Mouse (Mus musculus): Measurements from ENCODE around the gene Ubtfl1. TPM values are rescaled to one million over a fixed set of nuclear protein-coding genes. Genes with fewer than 3 reads are reported as not detected.

Ubtfl1 gene
- not detected in 2 replicates for polyA plus RNA-seq (2015; fragmentation: Nextera tagmentation; extraction: Ambion mirVana)

GRCm38 (mm10) chr9:18404118-18404517 is at the start of gene Ubtfl1:
TSS of gene Ubtfl1 (plus strand) at chr9:18404418.

GRCm38 (mm10) chr9:18402895-18403294 is 1.3 kb upstream of the Ubtfl1 start, which contains the start of gene Naalad2:
TSS of gene Naalad2 (minus strand) at chr9:18402995.

DNA sequence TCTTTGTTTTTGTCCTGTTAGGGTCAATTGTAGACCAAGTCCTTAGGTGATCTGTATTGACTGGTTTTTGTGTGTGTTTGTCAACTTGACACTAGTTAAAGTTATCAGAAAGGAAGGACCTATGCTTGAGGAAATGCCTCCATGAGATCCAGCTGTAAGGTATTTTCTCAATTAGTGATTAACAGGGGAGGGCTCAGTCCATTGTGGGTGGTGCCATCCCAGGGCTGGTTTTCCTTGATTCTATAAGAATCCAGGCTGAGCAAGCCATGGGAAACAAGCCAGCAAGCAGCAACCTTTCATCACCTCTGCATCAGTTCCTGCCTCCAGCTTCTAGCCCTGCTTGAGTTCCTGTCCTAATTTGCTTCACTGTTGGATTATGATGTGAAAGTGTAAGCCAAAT is 26.1 kb downstream of the Ubtfl1 start, which contains the start of gene Mbd3l2:
Gene Mbd3l2 (plus strand): TSS at position 301 of the 400 bp plus-strand sequence.

Small RNA genes lying within 50 kb of the gene (microRNA-seq; reads per million reads assigned to microRNA genes)
- gene Gm22854 (ENCODE audit: borderline replicate concordance, insufficient number of aligned reads): not detected

Other genes starting within 250 kb of the Ubtfl1 start
- 31.7 and 41.4 TPM in 2 replicates for gene Chordc1, start 112.3 kb upstream of the Ubtfl1 start, polyA plus RNA-seq (2015; fragmentation: Nextera tagmentation; extraction: Ambion mirVana)
- gene Naalad2, start 1.4 kb upstream of the Ubtfl1 start, polyA plus RNA-seq (2015; fragmentation: Nextera tagmentation; extraction: Ambion mirVana): 5.1 and 8.0 TPM in 2 replicates
- not detected in 2 replicates for gene Mbd3l2, start 26.2 kb downstream of the Ubtfl1 start, polyA plus RNA-seq (2015; fragmentation: Nextera tagmentation; extraction: Ambion mirVana)
- gene Zfp558, start 73.8 kb downstream of the Ubtfl1 start, polyA plus RNA-seq (2015; fragmentation: Nextera tagmentation; extraction: Ambion mirVana): 2.4 and 3.0 TPM in 2 replicates
- gene Mbd3l1, start 73.9 kb downstream of the Ubtfl1 start, polyA plus RNA-seq (2015; fragmentation: Nextera tagmentation; extraction: Ambion mirVana): not detected in 2 replicates